Comparison of ENCODE assay signal across 9 mouse cellular contexts in genomic region chr10:59636751-59637533, GRCm38 (mm10). TPM values are rescaled to one million over a fixed set of nuclear protein-coding genes. Genes with fewer than 3 reads are reported as not detected.
DNase-seq lines count a peak whose midpoint lies in the region; ATAC-seq and TF ChIP-seq lines count a peak whose summit lies in the region.
"Had no signal": no experiment of that assay in that cellular context is flagged by ENCODE, and none has a peak within 500 bp of the region (broad histone marks: within the 10 kb centered on the region; RNA-seq: fewer than 3 reads in every experiment).

No protein-coding gene starts in this region.

- no peaks in the 10 kb centered on the region for H3K36me3 ChIP-seq in kidney, embryonic 15.5 days

- peak; percentile 62 for ATAC-seq in kidney, embryonic 15.5 days (replicated peaks; ENCODE audit: low FRiP score)
- ATAC-seq in granulocyte monocyte progenitor cell, adult 5-6 weeks (replicated peaks; ENCODE audit: poor library complexity, severe bottlenecking), result peak; percentile 69
- peak; percentile 61 for ATAC-seq in megakaryocyte-erythroid progenitor cell, adult 5-6 weeks (replicated peaks; ENCODE audit: low FRiP score, low TSS enrichment, poor library complexity, severe bottlenecking)

- 57% methylated on average over 16 of the region's 16 CpGs for WGBS in kidney, embryonic 15.5 days

- peak overlapping the region; percentile 35 for H3K4me2 ChIP-seq in kidney, embryonic 15.5 days

- intact Hi-C loops in left cerebral cortex, adult 2 months (cut with DNase I), result no loop called here

- H3K9ac ChIP-seq in kidney, embryonic 15.5 days, result no peak overlapping the region

- peak overlapping the region; percentile 22 for H3K4me3 ChIP-seq in kidney, embryonic 15.5 days (replicated peaks)
- no peak overlapping the region for H3K4me3 ChIP-seq in left cerebral cortex, adult 2 months

- H3K27me3 ChIP-seq in kidney, embryonic 15.5 days, result no peaks in the 10 kb centered on the region

- DNase-seq in kidney, adult 9 months, result no peak
- DNase-seq in MN1 (ENCODE audit: low spot score), result peak; percentile 79
- DNase-seq in urinary bladder, postnatal 14 days (ENCODE audit: low spot score), result no peak
- no peak for DNase-seq in left cerebral cortex, adult 9 months (ENCODE audit: low spot score in 2 of 2)
- DNase-seq in left cerebral cortex, adult 2 months (ENCODE audit: extremely low spot score in 1 of 2, low spot score in 2 of 2), result no peak

- no peaks in the 10 kb centered on the region for H3K9me3 ChIP-seq in kidney, embryonic 15.5 days (replicated peaks)

- peak overlapping the region; percentile 42; the same call in 1 of the 2 replicates for H3K27ac ChIP-seq in kidney, embryonic 15.5 days
- H3K27ac ChIP-seq in left cerebral cortex, adult 2 months, result no peak overlapping the region

- TF ChIP-seq CTCF in left cerebral cortex, adult 2 months (IDR thresholded peaks at IDR 0.05), result no peak

- H3K4me1 ChIP-seq in kidney, embryonic 15.5 days, result peaks cover 10% of the 10 kb centered on the region

RNA-seq across cellular contexts. Expression of gene Mcu, which starts 20.4 kb away (rescaled TPM):
- polyA plus RNA-seq in kidney, embryonic 15.5 days (2015; fragmentation: Nextera tagmentation; extraction: Ambion mirVana), result 34.8 and 35.3 TPM in 2 replicates
- 29.6 and 40.0 TPM in 2 replicates for total RNA-seq in granulocyte monocyte progenitor cell, adult 5-6 weeks (2014; fragmentation: Nextera tagmentation)
- 43.1 and 46.4 TPM in 2 replicates for total RNA-seq in granulocyte monocyte progenitor cell, adult 5-6 weeks (2017)
- total RNA-seq in megakaryocyte-erythroid progenitor cell, adult 5-6 weeks (2014; fragmentation: Nextera tagmentation), result 8.3 and 18.9 TPM in 2 replicates
- total RNA-seq in megakaryocyte-erythroid progenitor cell, adult 5-6 weeks (2017), result 19.5 and 22.0 TPM in 2 replicates
- 10 to 100 TPM; 33.9 to 37.1 TPM for total RNA-seq in left cerebral cortex, adult 2 months (2021)

RNA-seq across cellular contexts. Expression of gene Gm10322, which starts 21.1 kb away (rescaled TPM):
- polyA plus RNA-seq in kidney, embryonic 15.5 days (2015; fragmentation: Nextera tagmentation; extraction: Ambion mirVana), result not detected in 2 replicates
- not detected in 2 replicates for total RNA-seq in granulocyte monocyte progenitor cell, adult 5-6 weeks (2014; fragmentation: Nextera tagmentation)
- not detected in 2 replicates for total RNA-seq in granulocyte monocyte progenitor cell, adult 5-6 weeks (2017)
- not detected in 2 replicates for total RNA-seq in megakaryocyte-erythroid progenitor cell, adult 5-6 weeks (2014; fragmentation: Nextera tagmentation)
- not detected in 2 replicates for total RNA-seq in megakaryocyte-erythroid progenitor cell, adult 5-6 weeks (2017)
- not detected for total RNA-seq in left cerebral cortex, adult 2 months (2021)
- total RNA-seq: heart, postnatal 10 days had no signal
